Mouse (Mus musculus): ENCODE measurements around the gene Ptprj. TPM values are rescaled to one million over a fixed set of nuclear protein-coding genes. Genes with fewer than 3 reads are reported as not detected.

Ptprj gene
- polyA plus RNA-seq (2014; fragmentation: Nextera tagmentation; extraction: Ambion mirVana), result 3.5 and 4.1 TPM in 2 replicates

DNA sequence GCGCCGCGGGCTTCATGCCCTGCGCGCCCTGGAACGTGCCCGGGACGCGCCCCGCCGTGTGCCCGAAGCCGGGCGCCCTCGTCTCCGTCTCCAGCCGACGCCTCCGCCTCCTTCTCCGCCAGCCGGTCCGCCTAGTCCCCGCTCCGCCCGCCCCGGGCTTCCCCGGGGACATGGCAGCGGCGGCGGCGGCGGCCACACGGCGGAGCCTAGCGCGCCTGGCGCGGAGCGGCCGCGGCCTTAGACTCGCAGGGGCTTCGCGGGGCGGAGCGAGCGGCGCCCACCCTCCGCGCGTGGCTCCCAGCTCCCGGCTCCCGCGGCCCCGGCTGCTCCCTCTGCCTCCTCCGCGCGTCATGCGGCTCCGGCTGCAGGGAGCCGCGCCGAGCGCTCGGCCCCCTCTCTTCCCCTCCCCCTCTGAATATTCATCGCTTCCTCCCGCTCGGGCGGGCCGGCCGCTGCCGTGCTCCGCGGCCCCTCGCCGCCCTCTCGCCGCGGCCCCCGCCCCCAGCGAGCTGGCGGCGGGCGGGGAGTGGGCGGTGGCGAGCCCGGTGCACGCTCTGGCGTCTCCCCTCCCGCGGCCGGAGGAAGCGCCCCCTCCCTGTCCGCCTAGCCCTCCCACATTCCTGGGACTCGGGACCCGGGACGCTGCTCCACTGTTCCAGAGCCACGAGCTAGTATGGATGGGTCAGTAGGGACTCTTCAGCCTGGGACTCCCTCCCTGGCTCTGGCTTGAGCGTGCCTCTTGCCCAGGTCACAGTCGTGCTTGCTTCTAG is at the start of gene Ptprj:
Ptprj (minus strand) TSS at position 412 of the 770 bp plus-strand sequence.
- peak within 1 kb of the TSS; percentile 97 for H3K4me2 ChIP-seq (ENCODE audit: low read length)
- no peaks in the 10 kb centered on the region for H3K36me3 ChIP-seq (ENCODE audit: control insufficient read depth, insufficient read depth, low read length)
- H3K27me3 ChIP-seq (replicated peaks; ENCODE audit: control insufficient read depth, insufficient read depth, low read length), result no peaks in the 10 kb centered on the region
- peak within 1 kb of the TSS; percentile 80 for H3K27ac ChIP-seq (ENCODE audit: low read depth, low read length)
- WGBS, result 0% methylated on average over 46 of the region's 100 CpGs
- H3K9me3 ChIP-seq (replicated peaks; ENCODE audit: control insufficient read depth, low read length), result no peaks in the 10 kb centered on the region
- peaks cover 7% of the 10 kb centered on the region for H3K4me1 ChIP-seq (ENCODE audit: control insufficient read depth, insufficient read depth, low read length)
- H3K9ac ChIP-seq (ENCODE audit: low read length), result peak within 1 kb of the TSS; percentile 88
- H3K4me3 ChIP-seq (ENCODE audit: low read depth, low read length), result peak within 1 kb of the TSS; percentile 81
- DNase-seq (ENCODE audit: low spot score) (peak; percentile 78), ATAC-seq (peak; percentile 86)

DNA sequence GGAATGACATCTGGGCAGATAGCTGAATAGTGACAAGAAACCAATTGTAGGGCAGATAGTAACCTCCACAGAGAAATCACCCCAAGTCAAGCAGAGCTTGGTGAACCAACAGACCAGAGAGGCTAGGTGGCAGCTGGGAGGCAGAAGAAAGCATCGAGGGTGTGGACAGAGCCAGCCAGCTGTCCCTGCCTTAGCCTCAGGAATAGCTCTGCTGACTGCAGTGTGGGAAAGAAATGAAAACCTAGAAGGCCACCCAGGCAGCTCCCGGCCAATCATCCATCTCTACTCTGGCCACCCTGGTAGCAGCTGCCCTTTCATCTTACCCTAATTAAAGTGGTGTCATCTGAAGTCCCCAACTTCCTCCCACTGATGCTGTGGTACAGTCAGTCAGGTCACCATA is 49.1 kb upstream of the Ptprj start:
- no peak overlapping the region for H3K4me2 ChIP-seq (ENCODE audit: low read length)

DNA sequence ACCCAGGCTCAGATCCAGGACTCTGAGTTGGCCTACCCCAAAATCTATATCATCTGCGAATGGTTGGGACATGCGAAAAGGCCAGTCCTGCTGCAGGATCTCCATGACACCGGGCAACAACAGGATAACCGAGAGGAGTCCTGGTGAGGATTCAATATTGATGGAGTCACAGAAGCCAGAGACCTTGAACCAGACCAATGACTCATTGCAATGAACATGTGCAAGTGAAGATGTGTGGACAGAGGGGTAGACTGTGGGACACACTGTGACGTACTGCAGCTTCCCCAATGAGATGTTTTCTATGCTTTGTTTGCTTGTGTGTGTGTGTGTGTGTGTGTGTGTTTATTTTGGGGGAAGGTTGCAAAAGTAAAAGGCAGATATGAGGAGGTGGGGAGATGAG is 47.8 kb upstream of the Ptprj start:
- WGBS, result 94% methylated on average over 5 of the region's 5 CpGs
- Histone ChIP-seq H3K4me3 (ENCODE audit: low read depth, low read length) (no peak overlapping the region), H3K9ac (ENCODE audit: low read length) (no peak overlapping the region), H3K27me3 (replicated peaks; ENCODE audit: control insufficient read depth, insufficient read depth, low read length) (no peaks in the 10 kb centered on the region), H3K4me1 (ENCODE audit: control insufficient read depth, insufficient read depth, low read length) (no peaks in the 10 kb centered on the region), H3K4me2 (ENCODE audit: low read length) (no peak overlapping the region), H3K27ac (ENCODE audit: low read depth, low read length) (no peak overlapping the region), H3K36me3 (ENCODE audit: control insufficient read depth, insufficient read depth, low read length) (no peaks in the 10 kb centered on the region), H3K9me3 (replicated peaks; ENCODE audit: control insufficient read depth, low read length) (no peaks in the 10 kb centered on the region)
- ATAC-seq (no peak), DNase-seq (ENCODE audit: low spot score) (no peak)

More for the DNA sequence above, 49.1 kb upstream of the Ptprj start:
- DNase-seq (ENCODE audit: low spot score) (no peak), ATAC-seq (no peak)
- Histone ChIP-seq H3K4me3 (ENCODE audit: low read depth, low read length) (no peak overlapping the region), H3K9ac (ENCODE audit: low read length) (no peak overlapping the region), H3K4me1 (ENCODE audit: control insufficient read depth, insufficient read depth, low read length) (no peaks in the 10 kb centered on the region), H3K27ac (ENCODE audit: low read depth, low read length) (no peak overlapping the region), H3K27me3 (replicated peaks; ENCODE audit: control insufficient read depth, insufficient read depth, low read length) (no peaks in the 10 kb centered on the region), H3K36me3 (ENCODE audit: control insufficient read depth, insufficient read depth, low read length) (no peaks in the 10 kb centered on the region), H3K9me3 (replicated peaks; ENCODE audit: control insufficient read depth, low read length) (no peaks in the 10 kb centered on the region)
- 73% methylated on average over 2 of the region's 2 CpGs for WGBS

DNA sequence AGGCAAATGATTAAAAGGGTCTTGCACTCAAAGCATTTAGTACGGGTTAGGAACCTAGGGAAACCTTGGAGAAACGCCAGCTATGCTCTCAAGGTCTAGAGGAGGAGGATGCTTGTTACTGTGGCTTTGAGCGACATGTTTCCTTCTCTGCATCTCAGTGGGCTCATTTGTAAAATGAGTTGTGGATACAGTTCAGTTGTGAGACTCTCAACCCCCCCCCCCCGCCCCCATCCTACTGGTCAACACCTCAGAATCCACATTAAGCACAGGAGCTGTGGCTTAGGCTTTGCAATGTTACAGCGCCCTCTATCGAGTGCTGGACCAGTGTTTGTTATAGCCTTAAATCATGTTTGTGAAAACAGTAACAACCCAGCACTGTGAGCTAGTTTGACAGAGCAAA is 44.5 kb upstream of the Ptprj start:
- no peaks in the 10 kb centered on the region for H3K27me3 ChIP-seq (replicated peaks; ENCODE audit: control insufficient read depth, insufficient read depth, low read length)
- H3K36me3 ChIP-seq (ENCODE audit: control insufficient read depth, insufficient read depth, low read length), result no peaks in the 10 kb centered on the region
- DNase-seq (ENCODE audit: low spot score) (peak; percentile 83), ATAC-seq (peak; percentile 91)
- no peak overlapping the region for H3K9ac ChIP-seq (ENCODE audit: low read length)
- no peak overlapping the region for H3K27ac ChIP-seq (ENCODE audit: low read depth, low read length)
- 3% methylated on average over 6 of the region's 6 CpGs for WGBS
- no peaks in the 10 kb centered on the region for H3K9me3 ChIP-seq (replicated peaks; ENCODE audit: control insufficient read depth, low read length)
- H3K4me1 ChIP-seq (ENCODE audit: control insufficient read depth, insufficient read depth, low read length), result no peaks in the 10 kb centered on the region
- no peak overlapping the region for H3K4me2 ChIP-seq (ENCODE audit: low read length)
- H3K4me3 ChIP-seq (ENCODE audit: low read depth, low read length), result no peak overlapping the region

DNA sequence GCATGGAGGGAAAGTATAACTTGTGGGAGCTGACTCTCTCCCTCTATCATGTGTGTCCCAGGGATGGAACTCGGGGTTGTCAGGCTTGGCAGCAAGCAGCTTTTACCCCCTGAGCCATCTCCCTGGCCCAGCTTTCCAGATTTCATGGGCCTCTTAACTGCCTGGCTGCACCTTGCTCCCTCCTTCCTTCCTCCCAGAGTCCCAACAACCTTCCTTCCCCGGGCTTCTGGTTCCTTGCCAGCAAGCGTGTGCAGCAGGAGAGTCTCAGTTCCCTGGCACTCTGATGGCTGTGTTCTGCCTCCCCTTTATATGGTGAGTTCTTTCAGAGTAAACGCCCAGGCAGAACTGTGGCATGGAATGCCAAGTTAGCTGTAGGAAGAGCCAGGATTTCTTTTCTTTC is 43.9 kb upstream of the Ptprj start:
- H3K9me3 ChIP-seq (replicated peaks; ENCODE audit: control insufficient read depth, low read length), result no peaks in the 10 kb centered on the region
- WGBS, result 19% methylated on average over 4 of the region's 4 CpGs
- no peak overlapping the region for H3K4me3 ChIP-seq (ENCODE audit: low read depth, low read length)
- H3K27ac ChIP-seq (ENCODE audit: low read depth, low read length), result peak overlapping the region; percentile 18; the same call in 1 of the 2 replicates
- H3K4me1 ChIP-seq (ENCODE audit: control insufficient read depth, insufficient read depth, low read length), result no peaks in the 10 kb centered on the region
- H3K36me3 ChIP-seq (ENCODE audit: control insufficient read depth, insufficient read depth, low read length), result no peaks in the 10 kb centered on the region
- no peak overlapping the region for H3K4me2 ChIP-seq (ENCODE audit: low read length)
- ATAC-seq (peak; percentile 89), DNase-seq (ENCODE audit: low spot score) (peak; percentile 78)
- H3K27me3 ChIP-seq (replicated peaks; ENCODE audit: control insufficient read depth, insufficient read depth, low read length), result no peaks in the 10 kb centered on the region
- no peak overlapping the region for H3K9ac ChIP-seq (ENCODE audit: low read length)

DNA sequence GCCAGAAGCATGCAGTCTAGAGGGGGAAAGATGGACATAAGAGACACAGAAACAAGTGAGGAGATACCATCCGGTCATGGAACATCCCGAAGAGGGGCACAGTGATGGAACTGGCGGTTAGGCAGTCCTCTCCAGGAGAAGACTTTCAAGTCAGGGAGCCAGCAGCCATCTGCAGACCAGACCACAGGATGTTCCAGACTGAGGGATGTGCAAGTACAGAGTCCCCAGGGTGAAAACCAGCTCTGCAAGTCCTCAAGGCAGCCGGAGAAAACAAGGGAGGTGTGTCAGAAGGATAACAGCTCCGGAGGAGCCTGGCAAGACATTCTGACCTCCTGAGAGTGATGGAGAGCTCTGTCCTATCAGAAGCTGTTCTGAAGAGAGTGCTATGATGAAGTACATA is 40.4 kb upstream of the Ptprj start:
- Histone ChIP-seq H3K9ac (ENCODE audit: low read length) (no peak overlapping the region), H3K4me1 (ENCODE audit: control insufficient read depth, insufficient read depth, low read length) (no peaks in the 10 kb centered on the region), H3K27me3 (replicated peaks; ENCODE audit: control insufficient read depth, insufficient read depth, low read length) (no peaks in the 10 kb centered on the region), H3K9me3 (replicated peaks; ENCODE audit: control insufficient read depth, low read length) (no peaks in the 10 kb centered on the region), H3K27ac (ENCODE audit: low read depth, low read length) (no peak overlapping the region), H3K4me2 (ENCODE audit: low read length) (no peak overlapping the region), H3K4me3 (ENCODE audit: low read depth, low read length) (no peak overlapping the region), H3K36me3 (ENCODE audit: control insufficient read depth, insufficient read depth, low read length) (no peaks in the 10 kb centered on the region)
- no peak for DNase-seq (ENCODE audit: low spot score)
- WGBS, result 79% methylated on average over 5 of the region's 5 CpGs
- no peak for ATAC-seq

DNA sequence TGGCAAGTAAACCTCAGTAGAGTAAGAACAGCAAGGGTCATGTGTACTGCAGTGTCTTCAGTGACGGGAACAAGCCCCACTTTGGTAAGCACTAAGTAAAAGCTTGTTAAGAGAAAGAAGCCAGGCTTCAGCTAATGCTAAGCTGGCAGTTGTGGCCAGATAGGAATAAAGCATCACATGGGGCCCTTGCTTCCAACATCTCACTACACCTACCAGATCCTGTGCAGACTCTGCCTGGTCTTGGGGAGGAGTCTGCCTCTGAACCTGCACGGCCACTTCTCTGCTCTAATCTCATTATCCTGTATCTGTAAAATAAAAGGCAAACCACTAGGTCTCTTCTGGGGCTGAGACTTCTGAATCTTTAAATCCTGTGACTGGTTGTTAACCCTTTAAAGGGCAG is 39.2 kb upstream of the Ptprj start:
- Histone ChIP-seq H3K4me2 (ENCODE audit: low read length) (no peak overlapping the region), H3K9me3 (replicated peaks; ENCODE audit: control insufficient read depth, low read length) (no peaks in the 10 kb centered on the region), H3K9ac (ENCODE audit: low read length) (no peak overlapping the region), H3K27ac (ENCODE audit: low read depth, low read length) (no peak overlapping the region), H3K4me1 (ENCODE audit: control insufficient read depth, insufficient read depth, low read length) (no peaks in the 10 kb centered on the region), H3K27me3 (replicated peaks; ENCODE audit: control insufficient read depth, insufficient read depth, low read length) (no peaks in the 10 kb centered on the region), H3K4me3 (ENCODE audit: low read depth, low read length) (no peak overlapping the region), H3K36me3 (ENCODE audit: control insufficient read depth, insufficient read depth, low read length) (no peaks in the 10 kb centered on the region)
- DNase-seq (ENCODE audit: low spot score) (no peak), ATAC-seq (no peak)
- 19% methylated on average over 2 of the region's 2 CpGs for WGBS

DNA sequence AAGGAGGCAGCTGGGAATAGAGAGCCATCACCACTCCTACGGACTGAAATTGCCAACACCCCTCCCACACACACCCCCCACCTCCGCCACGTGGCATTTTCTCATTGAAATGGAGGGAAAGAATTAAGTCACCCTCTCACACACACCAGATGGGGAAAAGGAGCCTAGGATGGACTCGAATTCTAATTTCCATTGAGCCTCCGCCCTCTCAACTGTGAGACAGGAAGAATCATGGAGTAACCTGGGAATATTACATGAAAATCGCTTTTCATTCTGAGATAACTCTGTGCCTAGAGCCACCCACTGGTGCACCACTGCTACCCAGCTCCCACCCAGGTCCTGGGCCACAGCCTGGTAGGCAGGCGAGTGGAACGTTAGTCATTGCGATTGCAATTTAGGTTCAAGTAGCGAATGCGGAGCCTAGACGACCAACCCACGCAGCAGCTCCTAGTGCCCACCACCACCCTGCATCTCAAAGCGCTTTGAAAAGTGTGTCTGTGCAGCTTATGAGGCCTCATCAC is 34.3 kb upstream of the Ptprj start:
- Histone ChIP-seq H3K4me1 (ENCODE audit: control insufficient read depth, insufficient read depth, low read length) (no peaks in the 10 kb centered on the region), H3K9me3 (replicated peaks; ENCODE audit: control insufficient read depth, low read length) (no peaks in the 10 kb centered on the region), H3K27me3 (replicated peaks; ENCODE audit: control insufficient read depth, insufficient read depth, low read length) (no peaks in the 10 kb centered on the region), H3K4me3 (ENCODE audit: low read depth, low read length) (no peak overlapping the region), H3K27ac (ENCODE audit: low read depth, low read length) (no peak overlapping the region), H3K36me3 (ENCODE audit: control insufficient read depth, insufficient read depth, low read length) (no peaks in the 10 kb centered on the region), H3K9ac (ENCODE audit: low read length) (no peak overlapping the region), H3K4me2 (ENCODE audit: low read length) (no peak overlapping the region)
- ATAC-seq (no peak), DNase-seq (ENCODE audit: low spot score) (no peak)
- 88% methylated on average over 14 of the region's 14 CpGs for WGBS

DNA sequence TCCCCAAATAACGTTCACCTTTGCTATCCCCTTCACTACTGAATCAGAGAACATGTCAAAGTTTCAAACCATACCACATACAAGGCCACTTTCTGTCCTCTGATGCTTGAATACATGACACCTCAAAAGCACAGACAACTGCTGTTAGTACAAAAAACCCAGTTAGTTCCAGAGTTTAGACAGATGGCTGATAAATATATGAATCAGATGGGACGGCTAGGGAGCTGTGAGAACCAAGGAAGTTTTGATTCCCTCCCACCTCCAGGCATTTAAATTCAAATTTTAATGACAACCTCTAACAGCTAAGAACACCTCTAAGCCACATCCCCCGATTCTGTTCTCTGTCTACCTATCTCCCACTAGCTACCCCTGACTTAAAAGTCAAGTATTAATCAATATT is 33.1 kb upstream of the Ptprj start:
- Histone ChIP-seq H3K27me3 (replicated peaks; ENCODE audit: control insufficient read depth, insufficient read depth, low read length) (no peaks in the 10 kb centered on the region), H3K27ac (ENCODE audit: low read depth, low read length) (no peak overlapping the region), H3K36me3 (ENCODE audit: control insufficient read depth, insufficient read depth, low read length) (no peaks in the 10 kb centered on the region), H3K4me2 (ENCODE audit: low read length) (no peak overlapping the region), H3K4me3 (ENCODE audit: low read depth, low read length) (no peak overlapping the region), H3K9me3 (replicated peaks; ENCODE audit: control insufficient read depth, low read length) (no peaks in the 10 kb centered on the region), H3K4me1 (ENCODE audit: control insufficient read depth, insufficient read depth, low read length) (no peaks in the 10 kb centered on the region), H3K9ac (ENCODE audit: low read length) (no peak overlapping the region)
- ATAC-seq, result no peak
- 77% methylated on average over 3 of the region's 3 CpGs for WGBS
- no peak for DNase-seq (ENCODE audit: low spot score)
